Mouse (Mus musculus) erythroblast, embryonic 14.5 days (primary cell): ENCODE results near the gene Eno4. TPM values are rescaled to one million over a fixed set of nuclear protein-coding genes. Genes with fewer than 3 reads are reported as not detected.

Source experiments
- H3K27me3 ChIP-seq: 2 replicates; pipeline ENCODE4 v1.6.1; 2012; ENCODE audit warnings: inconsistent platforms; ENCODE audit not compliant: control insufficient read depth
- H3K36me3 ChIP-seq: 2 replicates; pipeline ENCODE4 v1.6.1; 2012; ENCODE audit warnings: mild to moderate bottlenecking, inconsistent platforms; ENCODE audit not compliant: control insufficient read depth
- H3K4me1 ChIP-seq: 2 replicates; pipeline ENCODE4 v1.6.1; 2012; ENCODE audit warnings: inconsistent platforms; ENCODE audit not compliant: control insufficient read depth
- H3K4me3 ChIP-seq: replicated peaks from 2 replicates; pipeline ENCODE3; 2012; ENCODE audit warnings: moderate library complexity, mild to moderate bottlenecking, inconsistent platforms
- H3K9me3 ChIP-seq: 2 replicates; pipeline ENCODE4 v1.6.1; 2012; ENCODE audit warnings: low read length, inconsistent platforms, mixed read lengths; ENCODE audit not compliant: control insufficient read depth
- GATA1 ChIP-seq: IDR thresholded peaks from 2 replicates; pipeline ENCODE4 v1.6.1; 2012; ENCODE audit warnings: low read length, inconsistent platforms, mixed read lengths
- TAL1 ChIP-seq: IDR thresholded peaks from 3 replicates; pipeline ENCODE4 v1.6.1; 2012; ENCODE audit warnings: low read length, inconsistent platforms, mixed read lengths
- polyA plus RNA-seq: library from polyadenylated mRNA; stranded (reverse); fragments of >175 nt; gene quantifications from 2 replicates; pipeline ENCODE4 v1.2.3, GENCODE M21; 2012

The Eno4 gene
- polyA plus RNA-seq, 1 experiment, result not detected

DNA sequence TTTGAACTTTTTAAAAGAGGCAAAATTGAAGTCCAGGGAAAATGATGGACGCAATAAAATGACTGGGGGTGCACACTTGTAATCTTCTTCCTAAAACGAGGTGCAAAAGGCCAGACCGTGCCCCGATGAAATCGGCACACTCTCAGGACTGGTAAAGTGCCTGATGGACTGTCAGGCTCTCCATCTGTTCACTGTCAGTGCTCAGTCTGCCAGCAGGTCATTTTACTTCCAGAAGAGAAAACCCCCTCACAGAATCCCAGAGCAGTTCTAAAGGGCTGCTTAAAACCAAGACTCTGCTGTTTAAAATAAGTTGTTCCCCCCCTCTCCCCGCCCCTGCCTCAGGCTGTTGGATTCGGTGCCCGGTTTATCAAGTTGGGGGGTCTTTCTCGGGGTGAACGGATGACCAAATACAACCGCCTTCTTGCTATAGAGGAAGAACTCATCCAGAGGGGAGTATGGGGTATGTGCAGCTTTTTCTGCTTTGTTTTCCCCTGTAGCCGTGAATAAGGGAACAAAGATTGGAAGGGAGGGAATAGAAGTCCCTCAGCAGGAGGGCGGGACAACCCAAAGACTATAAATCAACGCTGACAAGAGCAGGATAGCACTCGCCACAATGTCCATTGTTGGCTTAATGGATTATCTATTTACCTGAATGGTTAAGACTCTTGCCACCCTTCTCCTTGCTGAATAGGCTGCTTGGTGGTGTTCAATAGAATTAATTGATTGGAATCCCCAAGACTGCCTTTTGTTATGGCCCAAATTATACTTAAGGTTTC is 25.7 kb downstream of the Eno4 start:
- H3K36me3 ChIP-seq, result no peaks in the 10 kb centered on the region
- H3K27me3 ChIP-seq, result no peaks in the 10 kb centered on the region; the same call in 1 of the 2 replicates
- H3K9me3 ChIP-seq, result no peaks in the 10 kb centered on the region; the same call in 1 of the 2 replicates
- no peak for TF ChIP-seq GATA1
- no peak for TF ChIP-seq TAL1
- H3K4me1 ChIP-seq, result no peaks in the 10 kb centered on the region
- no peak overlapping the region for H3K4me3 ChIP-seq

DNA sequence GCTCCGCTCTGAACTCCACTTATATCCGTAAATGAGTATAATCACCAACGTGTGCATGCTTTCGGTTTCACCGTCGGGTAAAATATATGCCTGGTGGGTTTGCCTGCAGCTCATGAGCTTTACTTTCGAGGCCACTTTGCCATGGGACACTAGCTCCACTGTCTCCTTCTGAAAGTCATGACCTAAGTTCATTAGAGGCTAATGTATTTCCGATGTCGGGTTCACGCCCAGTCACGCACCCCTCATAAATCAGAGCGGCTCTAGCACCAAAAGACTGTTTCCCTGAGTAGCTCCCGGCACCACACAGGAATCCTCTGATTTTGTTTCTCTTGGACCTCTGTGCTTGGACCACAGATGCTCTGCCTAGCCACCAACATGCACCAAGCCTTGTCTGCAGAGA is 27.6 kb downstream of the Eno4 start:
- no peaks in the 10 kb centered on the region; the same call in 1 of the 2 replicates for H3K9me3 ChIP-seq
- peaks cover 2% of the 10 kb centered on the region; the same call in 1 of the 2 replicates for H3K27me3 ChIP-seq

DNA sequence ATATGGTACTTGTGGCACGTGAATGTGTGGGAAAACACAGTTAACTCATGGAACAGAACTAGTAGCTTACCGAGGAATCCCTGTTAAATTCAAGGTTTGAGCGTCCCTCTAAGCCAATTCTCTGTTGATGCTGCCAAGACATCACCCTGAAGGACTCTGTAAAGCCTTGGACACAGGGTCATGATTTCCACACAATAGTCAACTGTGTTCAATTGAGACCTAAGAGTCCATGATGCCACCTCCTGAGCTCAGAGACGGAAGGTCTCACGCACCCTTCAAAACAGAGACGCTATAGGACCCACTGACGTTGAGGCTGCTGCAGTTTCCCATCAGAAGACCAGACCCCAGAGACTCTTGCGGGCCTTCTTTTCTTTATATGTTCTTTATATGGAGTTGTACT is 30.9 kb downstream of the Eno4 start:
- Histone ChIP-seq H3K36me3 (no peaks in the 10 kb centered on the region), H3K4me1 (peaks cover 21% of the 10 kb centered on the region), H3K9me3 (no peaks in the 10 kb centered on the region), H3K27me3 (0 out of 2 replicates have a peak, but pooled peaks cover 2% of the 10 kb centered on the region), H3K4me3 (no peak overlapping the region)
- TF ChIP-seq TAL1, result no peak
- TF ChIP-seq GATA1, result no peak

More for the DNA sequence above, 27.6 kb downstream of the Eno4 start:
- no peak overlapping the region for H3K4me3 ChIP-seq
- no peaks in the 10 kb centered on the region for H3K36me3 ChIP-seq
- no peaks in the 10 kb centered on the region for H3K4me1 ChIP-seq
- no peak for TF ChIP-seq GATA1
- no peak for TF ChIP-seq TAL1

GRCm38 (mm10) chr19:58975216-58975863 is 32.1 kb downstream of the Eno4 start:
- Histone ChIP-seq H3K4me1 (peaks cover 28% of the 10 kb centered on the region), H3K4me3 (no peak overlapping the region), H3K36me3 (no peaks in the 10 kb centered on the region), H3K27me3 (0 out of 2 replicates have a peak, but pooled peaks cover 2% of the 10 kb centered on the region), H3K9me3 (no peaks in the 10 kb centered on the region)
- no peak for TF ChIP-seq GATA1

GRCm38 (mm10) chr19:58978401-58979171 is 35.4 kb downstream of the Eno4 start:
- Histone ChIP-seq H3K4me3 (peak overlapping the region; percentile 49), H3K9me3 (no peaks in the 10 kb centered on the region), H3K27me3 (peaks cover 8% of the 10 kb centered on the region), H3K36me3 (no peaks in the 10 kb centered on the region), H3K4me1 (peaks cover 28% of the 10 kb centered on the region)
- TF ChIP-seq TAL1, result no peak
- no peak for TF ChIP-seq GATA1

DNA sequence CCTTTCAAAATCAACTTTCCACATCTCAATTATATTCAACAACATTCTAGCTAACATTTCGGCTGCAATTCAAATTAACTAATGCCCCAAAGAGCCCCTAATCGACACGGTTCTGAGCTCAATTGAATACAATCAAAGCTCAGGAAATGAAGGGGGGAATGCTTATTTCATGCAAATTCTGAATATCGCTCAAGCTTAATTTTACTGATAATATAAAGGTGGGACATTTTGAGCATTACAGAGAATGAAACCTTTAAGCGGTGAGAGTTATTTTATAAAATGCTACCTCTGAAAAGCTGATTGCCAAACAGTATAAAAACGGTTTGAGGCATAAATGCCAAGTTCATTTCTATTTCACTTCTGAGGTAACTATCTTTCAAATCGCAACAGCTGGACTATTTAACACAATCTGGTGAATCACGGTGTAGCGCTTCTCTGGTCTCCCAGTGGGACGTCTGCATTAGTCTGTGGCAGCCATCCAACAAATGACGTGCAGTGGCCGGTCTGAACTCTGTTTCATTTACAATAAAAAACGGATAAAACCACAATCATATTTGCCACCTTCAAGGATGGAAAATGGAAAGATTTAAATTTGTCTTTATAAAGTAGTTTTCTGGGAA is 36.3 kb downstream of the Eno4 start:
- H3K4me3 ChIP-seq, result no peak overlapping the region
- peaks cover 8% of the 10 kb centered on the region for H3K27me3 ChIP-seq
- TF ChIP-seq GATA1 (no peak), TAL1 (no peak)
- no peaks in the 10 kb centered on the region for H3K9me3 ChIP-seq
- H3K36me3 ChIP-seq, result no peaks in the 10 kb centered on the region
- peaks cover 28% of the 10 kb centered on the region for H3K4me1 ChIP-seq

GRCm38 (mm10) chr19:58980056-58980440 is 36.8 kb downstream of the Eno4 start:
- H3K9me3 ChIP-seq, result no peaks in the 10 kb centered on the region
- no peak for TF ChIP-seq TAL1
- no peak for TF ChIP-seq GATA1
- no peaks in the 10 kb centered on the region for H3K36me3 ChIP-seq
- no peak overlapping the region for H3K4me3 ChIP-seq
- H3K4me1 ChIP-seq, result peaks cover 28% of the 10 kb centered on the region
- H3K27me3 ChIP-seq, result peaks cover 8% of the 10 kb centered on the region

DNA sequence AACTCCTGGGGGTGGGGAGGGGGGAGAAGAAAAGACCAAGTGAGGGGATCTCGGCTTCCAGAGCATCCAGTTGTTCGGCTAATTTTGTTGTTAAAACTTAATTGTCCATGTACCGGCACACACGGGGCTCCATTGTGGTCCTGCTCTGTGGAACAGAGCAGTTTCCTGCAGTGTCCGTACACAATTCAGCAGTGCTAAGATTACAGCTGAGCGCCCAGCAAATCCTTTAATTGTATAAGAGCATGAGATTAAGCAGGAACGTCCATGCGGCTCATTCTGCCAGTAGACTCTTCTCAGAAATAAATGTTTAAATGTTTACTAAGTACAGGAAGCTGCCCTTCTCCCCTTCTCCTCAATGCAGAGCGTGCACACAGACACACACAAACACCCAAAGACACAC is 38.3 kb downstream of the Eno4 start:
- no peaks in the 10 kb centered on the region for H3K36me3 ChIP-seq
- H3K4me1 ChIP-seq, result peaks cover 28% of the 10 kb centered on the region
- H3K27me3 ChIP-seq, result peaks cover 6% of the 10 kb centered on the region
- no peaks in the 10 kb centered on the region for H3K9me3 ChIP-seq
- no peak overlapping the region for H3K4me3 ChIP-seq
- TF ChIP-seq TAL1 (no peak), GATA1 (no peak)

GRCm38 (mm10) chr19:59002827-59003226 is 59.6 kb downstream of the Eno4 start:
- TF ChIP-seq TAL1 (no peak), GATA1 (no peak)
- Histone ChIP-seq H3K36me3 (no peaks in the 10 kb centered on the region), H3K9me3 (no peaks in the 10 kb centered on the region), H3K27me3 (no peaks in the 10 kb centered on the region), H3K4me1 (no peaks in the 10 kb centered on the region), H3K4me3 (no peak overlapping the region)
